ENCODE assay signal across 7 mouse cellular contexts in the genomic region with DNA sequence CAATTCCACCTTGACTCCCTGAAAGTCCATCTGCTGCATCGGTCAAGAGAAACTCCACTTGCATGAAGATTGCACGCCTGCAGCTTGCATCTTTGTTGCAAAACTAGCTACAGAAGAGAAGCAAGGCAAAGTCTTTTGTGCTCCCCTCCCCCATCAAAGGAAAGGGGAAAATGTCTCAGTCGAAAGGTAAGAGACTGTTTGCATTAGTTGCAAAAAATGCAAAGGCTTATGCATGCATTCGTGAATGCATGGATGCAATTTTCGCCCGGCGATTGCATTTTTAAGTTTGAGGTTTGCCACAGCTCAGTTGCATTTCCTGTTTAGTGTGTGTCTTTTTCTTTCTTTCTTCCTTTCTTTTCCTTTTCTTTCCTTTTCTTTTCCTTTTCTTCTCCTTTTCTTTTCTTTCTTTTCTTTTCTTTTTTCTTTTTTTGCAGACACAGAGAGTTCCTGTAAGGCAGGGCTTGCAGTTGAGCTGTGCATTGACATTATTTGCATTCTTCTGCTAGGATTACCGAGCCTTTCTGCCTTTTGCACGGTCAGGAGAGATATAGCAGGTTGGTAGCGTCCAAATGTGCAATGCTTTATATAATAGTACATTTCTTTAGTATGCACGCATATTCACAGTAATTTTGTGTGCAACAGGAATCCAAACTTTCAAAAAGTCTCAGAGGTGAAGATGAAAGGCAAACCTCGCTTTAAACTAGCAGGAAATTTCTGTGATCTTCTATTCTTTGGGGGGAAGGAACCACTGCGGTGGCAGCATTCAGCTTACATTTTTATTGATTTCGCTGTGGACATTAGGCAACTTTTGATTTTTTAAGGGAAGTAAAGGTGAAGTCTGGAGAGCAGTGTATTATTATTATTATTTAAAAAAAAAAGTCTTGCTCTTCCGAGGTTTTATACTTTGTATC. TPM values are rescaled to one million over a fixed set of nuclear protein-coding genes. Genes with fewer than 3 reads are reported as not detected.
DNase-seq lines count a peak whose midpoint lies in the region; ATAC-seq and TF ChIP-seq lines count a peak whose summit lies in the region.

No protein-coding gene starts in this region.

- peak overlapping the region; percentile 47 for H3K4me3 ChIP-seq in lung, postnatal 0 days (ENCODE audit: low read depth, low read length)
- H3K4me3 ChIP-seq in embryonic facial prominence, embryonic 15.5 days (replicated peaks) = peak overlapping the region; percentile 59
- H3K4me3 ChIP-seq in limb, embryonic 10.5 days = peak overlapping the region; percentile 58
- peak overlapping the region; percentile 69 for H3K4me3 ChIP-seq in neural tube, embryonic 15.5 days (replicated peaks)

- TF ChIP-seq EP300 in lung, postnatal 0 days (IDR thresholded peaks at IDR 0.05) = no peak

- H3K27me3 ChIP-seq in lung, postnatal 0 days (replicated peaks; ENCODE audit: insufficient read depth, low read length) = no peaks in the 10 kb centered on the region
- H3K27me3 ChIP-seq in embryonic facial prominence, embryonic 15.5 days = no peaks in the 10 kb centered on the region
- H3K27me3 ChIP-seq in limb, embryonic 10.5 days (ENCODE audit: low read depth, poor library complexity, severe bottlenecking) = no peaks in the 10 kb centered on the region
- no peaks in the 10 kb centered on the region for H3K27me3 ChIP-seq in neural tube, embryonic 15.5 days (replicated peaks)

- no peak; the same call in 1 of the 2 replicates for ATAC-seq in lung, postnatal 0 days
- no peak for ATAC-seq in embryonic facial prominence, embryonic 15.5 days (ENCODE audit: insufficient number of reproducible peaks, low FRiP score, low TSS enrichment, low read depth)
- ATAC-seq in neural tube, embryonic 15.5 days (ENCODE audit: low FRiP score) = no peak

- TF ChIP-seq CTCF in lung, postnatal 0 days (IDR thresholded peaks at IDR 0.05) = no peak

- no peak overlapping the region for H3K27ac ChIP-seq in lung, postnatal 0 days (ENCODE audit: low read length)
- H3K27ac ChIP-seq in embryonic facial prominence, embryonic 15.5 days (replicated peaks) = peak overlapping the region; percentile 55
- H3K27ac ChIP-seq in limb, embryonic 10.5 days = peak overlapping the region; percentile 86
- peak overlapping the region; percentile 64 for H3K27ac ChIP-seq in neural tube, embryonic 15.5 days (replicated peaks)

- no peak for DNase-seq in lung, postnatal 0 days (ENCODE audit: low spot score)
- DNase-seq in lung, postnatal 36 days = no peak
- DNase-seq in limb, embryonic 10.5 days (ENCODE audit: low spot score) = no peak
- DNase-seq in spleen, adult 18-20 months = no peak
- no peak for DNase-seq in adrenal gland, adult 18-20 months (ENCODE audit: low spot score in 2 of 2)

- peak overlapping the region; percentile 61 for H3K4me2 ChIP-seq in lung, postnatal 0 days (replicated peaks; ENCODE audit: low read depth, low read length)
- H3K4me2 ChIP-seq in embryonic facial prominence, embryonic 15.5 days (replicated peaks) = peak overlapping the region; percentile 58
- peak overlapping the region; percentile 70 for H3K4me2 ChIP-seq in neural tube, embryonic 15.5 days

- H3K9ac ChIP-seq in lung, postnatal 0 days (replicated peaks; ENCODE audit: low read depth) = no peak overlapping the region
- peak overlapping the region; percentile 37 for H3K9ac ChIP-seq in embryonic facial prominence, embryonic 15.5 days
- H3K9ac ChIP-seq in neural tube, embryonic 15.5 days (replicated peaks) = peak overlapping the region; percentile 50

- peaks cover 3% of the 10 kb centered on the region; the same call in 1 of the 2 replicates for H3K4me1 ChIP-seq in lung, postnatal 0 days (ENCODE audit: insufficient read depth, low read depth, low read length)
- H3K4me1 ChIP-seq in embryonic facial prominence, embryonic 15.5 days = peaks cover 28% of the 10 kb centered on the region
- H3K4me1 ChIP-seq in limb, embryonic 10.5 days = peaks cover 32% of the 10 kb centered on the region
- peaks cover 40% of the 10 kb centered on the region for H3K4me1 ChIP-seq in neural tube, embryonic 15.5 days

- no peaks in the 10 kb centered on the region for H3K36me3 ChIP-seq in lung, postnatal 0 days (ENCODE audit: insufficient read depth, low read length)
- no peaks in the 10 kb centered on the region for H3K36me3 ChIP-seq in embryonic facial prominence, embryonic 15.5 days
- H3K36me3 ChIP-seq in limb, embryonic 10.5 days = 0 out of 2 replicates have a peak, but pooled peaks cover 5% of the 10 kb centered on the region
- H3K36me3 ChIP-seq in neural tube, embryonic 15.5 days = no peaks in the 10 kb centered on the region

- 4% methylated on average over 15 of the region's 15 CpGs for WGBS in lung, postnatal 0 days
- 3% methylated on average over 15 of the region's 15 CpGs for WGBS in embryonic facial prominence, embryonic 15.5 days
- WGBS in limb, embryonic 10.5 days = 18% methylated on average over 15 of the region's 15 CpGs
- WGBS in neural tube, embryonic 15.5 days = 8% methylated on average over 15 of the region's 15 CpGs

- no peaks in the 10 kb centered on the region for H3K9me3 ChIP-seq in lung, postnatal 0 days (ENCODE audit: low read length)
- no peaks in the 10 kb centered on the region for H3K9me3 ChIP-seq in embryonic facial prominence, embryonic 15.5 days (replicated peaks)
- H3K9me3 ChIP-seq in limb, embryonic 10.5 days (replicated peaks) = no peaks in the 10 kb centered on the region
- no peaks in the 10 kb centered on the region for H3K9me3 ChIP-seq in neural tube, embryonic 15.5 days (replicated peaks)

RNA-seq across cellular contexts. Expression of a gene that starts 0.6 kb away (rescaled TPM):
- 4.7 and 5.1 TPM in 2 replicates for polyA plus RNA-seq in lung, postnatal 0 days (2015; fragmentation: Nextera tagmentation; extraction: Ambion mirVana)
- polyA plus RNA-seq in embryonic facial prominence, embryonic 15.5 days (2015; fragmentation: Nextera tagmentation; extraction: Ambion mirVana) = 18.0 and 19.4 TPM in 2 replicates
- polyA plus RNA-seq in limb, embryonic 10.5 days (2016; fragmentation: Nextera tagmentation; extraction: Ambion mirVana) = 46.6 and 49.1 TPM in 2 replicates
- 19.7 and 20.7 TPM in 2 replicates for polyA plus RNA-seq in neural tube, embryonic 15.5 days (2015; fragmentation: Nextera tagmentation; extraction: Ambion mirVana)
- 1 to 10 TPM; 2.1 to 3.5 TPM for total RNA-seq in adrenal gland, adult 18-20 months (2021)
